Mouse (Mus musculus): Measurements from ENCODE around the gene Glyctk. TPM values are rescaled to one million over a fixed set of nuclear protein-coding genes. Genes with fewer than 3 reads are reported as not detected.
"Not testable (repeated sequence)": the region's sequence is repeated elsewhere in the genome, so short reads cannot be mapped to it uniquely, and the experiment has no call there.

The Glyctk gene
- total RNA-seq, 2 experiments from 2014 or later = 1.7 to 2.1 TPM

GRCm38 (mm10) chr9:106179964-106180363 lies 22.0 kb upstream of the Glyctk start:
- DNase-seq (ENCODE audit: low spot score) = no peak
- intact Hi-C loops (cut with DNase I) = loop anchor here (10.0 kb wide), 1 partner anchor 255 kb away; the partner anchor contains the start of gene Acy1

DNA sequence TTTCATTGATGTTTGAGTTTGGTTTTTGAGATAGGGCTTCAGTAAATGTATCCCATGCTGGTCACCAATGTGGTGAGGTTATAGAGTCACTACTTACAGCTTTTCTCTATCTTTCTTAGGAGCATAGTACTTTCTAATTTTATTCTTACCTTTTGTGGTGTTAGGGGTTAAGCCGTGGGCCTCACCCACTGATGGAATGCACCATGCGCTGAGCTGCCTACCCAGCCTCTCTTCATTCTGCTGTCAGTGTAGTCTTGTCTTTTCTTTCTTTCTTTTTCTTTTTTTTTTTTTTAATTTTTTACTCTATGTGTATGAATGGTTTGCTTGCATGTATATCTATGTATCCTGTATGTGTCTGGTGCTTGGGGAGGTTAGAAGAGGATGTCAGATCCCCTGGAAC lies 21.5 kb upstream of the Glyctk start:
- no peak for DNase-seq (ENCODE audit: low spot score)
- intact Hi-C loops (cut with DNase I) = loop anchor here (10.0 kb wide), 1 partner anchor 255 kb away; the partner anchor contains the start of gene Acy1

DNA sequence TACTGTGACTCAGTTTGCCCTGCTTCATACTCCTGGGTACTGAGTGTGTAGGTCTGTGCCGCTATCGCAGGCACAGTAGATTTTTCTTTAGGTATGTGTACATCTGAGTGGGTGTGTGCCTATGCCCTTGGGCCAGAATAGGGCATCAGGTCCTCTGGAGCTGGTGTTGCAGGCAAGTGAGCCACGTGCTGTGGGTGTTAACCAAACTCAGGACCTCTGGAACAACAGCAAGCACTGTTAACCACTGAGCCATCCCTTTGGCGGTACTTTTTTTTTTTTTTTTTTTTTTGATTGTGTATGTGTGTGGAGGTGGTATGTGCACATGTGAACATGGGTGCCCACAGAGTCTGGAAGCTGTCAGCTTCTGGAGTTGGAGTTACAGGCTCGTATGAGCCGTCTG lies 19.9 kb upstream of the Glyctk start:
- no peak for DNase-seq (ENCODE audit: low spot score)
- intact Hi-C loops (cut with DNase I) = loop anchor here (10.0 kb wide), 1 partner anchor 257 kb away; the partner anchor contains the start of gene Acy1

- DNase-seq (ENCODE audit: low spot score) = no peak
- intact Hi-C loops (cut with DNase I) = loop anchor here (10.0 kb wide), 1 partner anchor 258 kb away; the partner anchor contains the start of gene Acy1
Measured at GRCm38 (mm10) chr9:106176769-106177168, 18.8 kb upstream of the Glyctk start.

GRCm38 (mm10) chr9:106175552-106176200 lies 17.7 kb upstream of the Glyctk start:
- DNase-seq (ENCODE audit: low spot score) = no peak
- intact Hi-C loops (cut with DNase I) = loop anchor here (10.0 kb wide), 1 partner anchor 259 kb away; the partner anchor contains the start of gene Acy1

DNA sequence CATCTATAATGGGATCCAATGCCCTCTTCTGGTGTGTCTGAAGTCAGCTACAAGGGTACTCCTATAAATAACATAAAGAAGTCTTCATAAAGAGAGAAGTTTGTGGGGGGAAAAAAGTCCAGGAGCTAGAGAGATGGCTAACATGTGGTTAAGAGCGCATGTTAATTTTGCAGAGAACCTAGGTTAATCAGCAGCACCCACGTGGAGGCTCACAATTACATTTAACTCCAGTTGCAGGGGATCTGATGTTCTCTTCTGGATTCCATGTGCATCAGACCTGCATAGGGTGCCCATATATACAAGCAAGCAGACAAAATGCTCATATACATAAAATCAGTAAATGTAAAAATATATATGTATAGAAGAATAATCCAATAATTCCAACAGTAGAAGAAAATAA lies 15.4 kb upstream of the Glyctk start:
- DNase-seq (ENCODE audit: low spot score) = no peak
- intact Hi-C loops (cut with DNase I) = loop anchor here (10.0 kb wide), 1 partner anchor 261 kb away; the partner anchor contains the start of gene Acy1

DNA sequence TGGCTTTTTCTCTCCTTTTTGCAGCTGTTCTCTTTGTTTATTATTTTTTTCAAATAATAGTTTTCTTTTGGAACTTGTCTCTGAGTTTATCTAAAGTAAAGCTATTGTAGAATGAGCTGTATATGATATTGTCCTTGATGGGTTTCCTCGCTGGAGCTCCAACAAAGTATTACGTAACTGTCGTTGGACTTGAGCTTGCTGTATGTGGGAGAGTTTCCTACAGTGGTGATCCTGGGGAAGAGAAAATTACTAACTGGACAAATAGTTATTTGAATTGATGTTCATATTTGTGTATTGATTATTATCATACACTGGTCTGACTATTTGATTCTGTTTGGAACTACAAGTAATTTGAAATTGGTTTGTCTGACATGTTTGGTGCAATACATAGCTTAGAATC lies 14.6 kb upstream of the Glyctk start:
- intact Hi-C loops (cut with DNase I) = loop anchor here (10.0 kb wide), 1 partner anchor 262 kb away; the partner anchor contains the start of gene Acy1
- DNase-seq (ENCODE audit: low spot score) = no peak

DNA sequence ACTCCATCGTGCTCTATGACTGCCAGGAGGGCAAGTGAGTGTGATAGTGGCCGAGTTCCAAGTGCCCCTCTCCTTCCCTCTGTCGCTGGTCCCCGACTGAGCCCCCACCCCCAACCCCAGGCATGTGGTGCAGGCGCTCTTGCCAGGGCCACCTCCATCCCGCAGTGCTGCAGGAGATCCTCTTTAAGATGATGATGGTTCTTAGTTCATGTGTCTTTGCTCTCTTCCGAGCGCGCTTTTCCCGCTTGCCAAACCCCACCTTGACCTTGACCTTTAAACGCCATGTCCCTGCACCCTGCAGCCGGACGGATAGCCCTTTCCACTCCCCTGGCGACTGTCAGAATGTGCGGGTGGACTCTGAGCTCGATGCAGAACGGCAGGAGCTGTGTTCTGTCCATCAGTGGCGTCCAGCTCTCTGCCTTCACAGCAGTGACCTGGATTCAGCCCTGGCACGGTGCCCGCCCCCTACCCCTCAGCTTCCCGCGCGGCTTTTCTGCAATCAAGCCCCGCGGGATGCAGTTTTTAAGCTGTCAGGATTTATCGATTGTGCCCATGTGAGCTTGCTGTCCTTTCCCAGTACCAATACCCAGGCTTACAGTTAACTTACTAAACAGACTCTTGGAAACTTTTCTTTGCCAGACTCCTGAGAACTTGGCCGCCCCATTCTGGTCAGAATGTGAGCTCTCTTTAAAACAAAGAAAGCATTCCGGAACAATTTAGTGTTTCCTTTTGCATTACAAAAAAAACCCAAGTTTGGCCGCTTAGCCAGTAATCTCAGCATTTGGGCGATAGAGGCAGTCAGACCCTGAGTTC lies 13.6 kb upstream of the Glyctk start:
- intact Hi-C loops (cut with DNase I) = loop anchor here (2.0 to 10.0 kb wide), 2 partner anchors 27 to 263 kb away; partner anchors contain the start of genes Acy1 and Ppm1m
- peak; percentile 48 for DNase-seq (ENCODE audit: low spot score)

DNA sequence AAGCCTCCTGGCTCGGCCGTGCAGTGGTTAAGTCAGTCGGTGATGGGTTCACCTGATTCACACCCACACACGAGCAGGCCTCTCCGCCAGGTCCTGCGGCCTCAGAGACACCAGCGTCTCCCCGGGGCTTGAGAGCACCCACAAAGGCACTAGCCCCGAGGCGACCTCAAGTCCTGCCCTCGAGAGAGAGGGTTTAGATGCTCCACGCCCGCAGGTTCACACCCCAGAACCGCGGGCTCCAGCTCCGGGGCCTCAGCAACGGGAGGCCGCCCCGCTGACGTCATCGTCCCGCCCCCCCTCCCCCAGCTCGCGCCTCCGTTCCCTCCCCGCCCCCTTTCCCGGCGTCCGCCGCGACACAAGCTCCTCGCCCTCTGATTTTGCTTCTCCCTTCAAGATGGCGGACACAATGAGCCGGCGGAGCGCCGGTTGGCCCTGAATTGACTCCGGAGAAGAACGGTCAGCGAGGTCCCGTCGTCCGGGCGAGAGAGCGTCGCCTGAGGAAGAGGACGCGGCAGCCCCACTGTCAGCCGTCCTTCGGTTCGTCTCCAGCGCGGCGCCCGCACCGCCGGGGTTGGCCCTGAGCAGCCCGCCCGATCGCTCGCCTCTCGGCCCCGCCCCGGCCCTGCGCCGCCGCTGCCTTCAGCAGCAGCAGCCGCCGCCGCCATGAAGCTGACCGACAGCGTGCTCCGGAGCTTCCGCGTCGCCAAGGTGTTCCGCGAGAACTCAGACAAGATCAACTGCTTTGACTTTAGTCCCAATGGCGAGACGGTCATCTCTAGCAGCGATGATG lies 12.8 kb upstream of the Glyctk start, which contains the start of gene Wdr82:
Gene Wdr82 (plus strand): TSS at position 373 of the 790 bp plus-strand sequence.
- peak; percentile 79 for DNase-seq (ENCODE audit: low spot score)
- intact Hi-C loops (cut with DNase I) = loop anchor here (2.0 to 10.0 kb wide), 2 partner anchors 28 to 264 kb away; partner anchors contain the start of genes Acy1 and Ppm1m

DNA sequence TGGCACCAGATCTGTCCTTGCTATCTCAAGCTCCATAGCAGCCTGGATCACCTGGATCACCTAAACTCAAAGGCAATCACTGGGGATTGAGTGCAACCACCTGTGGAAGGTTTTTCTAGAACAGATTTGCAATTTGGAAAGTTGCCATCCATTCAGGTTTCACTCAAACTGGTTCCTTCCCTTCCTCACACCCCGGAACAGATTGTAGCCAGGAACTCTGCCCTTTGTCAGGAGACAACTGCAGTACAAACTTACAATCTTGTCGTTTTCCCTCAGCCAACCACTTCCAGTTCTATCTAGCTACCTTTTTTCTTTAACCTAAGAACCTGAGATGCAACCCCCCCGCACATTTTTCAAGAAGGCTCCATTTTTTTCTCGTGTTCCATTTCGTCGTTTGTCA lies 12.0 kb upstream of the Glyctk start:
- intact Hi-C loops (cut with DNase I) = loop anchor here (2.0 to 10.0 kb wide), 2 partner anchors 29 to 265 kb away; partner anchors contain the start of genes Acy1 and Ppm1m

DNA sequence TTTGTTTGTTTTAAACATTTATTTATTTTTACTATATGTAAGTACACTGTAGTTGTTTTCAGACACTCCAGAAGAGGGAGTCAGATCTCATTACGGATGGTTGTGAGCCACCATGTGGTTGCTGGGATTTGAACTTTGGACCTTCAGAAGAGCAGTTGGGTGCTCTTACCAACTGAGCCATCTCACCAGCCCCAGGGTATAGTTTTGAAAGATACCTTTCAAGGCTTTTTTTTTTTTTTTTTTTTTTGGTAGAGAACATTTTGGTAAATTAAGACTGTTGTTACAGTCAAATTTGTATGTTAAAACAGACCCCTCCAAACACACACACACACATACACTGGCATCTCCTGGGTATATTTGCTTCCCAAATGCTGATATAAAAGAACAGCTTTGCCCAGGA lies 11.1 kb upstream of the Glyctk start:
- intact Hi-C loops (cut with DNase I); DNase-seq (ENCODE audit: low spot score): not testable (repeated sequence)

More for the DNA sequence above, 12.0 kb upstream of the Glyctk start:
- no peak for DNase-seq (ENCODE audit: low spot score)

- DNase-seq (ENCODE audit: low spot score) = no peak
- intact Hi-C loops (cut with DNase I) = no loop called here
Measured at GRCm38 (mm10) chr9:106167703-106168102, 9.8 kb upstream of the Glyctk start.

DNA sequence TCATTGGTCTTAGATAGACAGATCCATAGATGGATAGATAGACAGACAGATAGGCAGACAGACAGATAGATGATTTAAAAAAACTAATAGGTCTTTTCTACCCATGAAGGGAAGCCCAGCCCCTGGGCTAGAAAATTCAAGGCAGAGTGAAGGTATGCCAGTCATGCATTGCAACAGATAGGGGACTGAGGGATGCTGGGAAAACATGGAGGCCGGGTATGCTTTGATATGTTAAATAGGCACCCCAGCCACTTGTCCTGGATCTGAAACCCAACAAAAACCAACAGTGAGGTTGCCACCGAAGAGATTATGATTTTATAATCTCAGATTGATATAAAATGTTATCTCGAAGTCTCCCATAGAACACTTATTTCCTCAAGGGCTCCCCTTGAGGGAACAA lies 9.3 kb upstream of the Glyctk start:
- DNase-seq (ENCODE audit: low spot score) = no peak
- intact Hi-C loops (cut with DNase I) = no loop called here

DNA sequence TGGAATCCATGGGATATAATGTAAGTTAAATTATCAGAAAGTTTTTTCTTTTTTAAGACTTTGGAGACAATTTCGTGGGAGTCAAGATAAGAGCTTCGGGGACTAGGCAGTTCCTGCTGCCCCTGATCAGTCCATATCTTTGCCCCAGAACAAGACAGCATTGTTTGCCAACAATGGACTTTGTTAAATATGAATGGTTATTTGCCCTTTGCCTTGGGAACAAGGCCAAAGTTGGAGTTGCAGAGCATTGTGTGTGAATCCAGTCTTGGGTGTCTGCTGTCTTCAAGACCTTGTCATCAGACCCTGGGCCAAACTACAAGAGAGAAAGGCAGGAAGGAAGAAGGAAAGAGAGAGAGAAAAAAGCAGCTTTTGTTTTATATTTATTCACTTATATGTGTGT lies 8.8 kb upstream of the Glyctk start:
- intact Hi-C loops (cut with DNase I) = no loop called here

GRCm38 (mm10) chr9:106160426-106160825 lies 2.5 kb upstream of the Glyctk start:
- intact Hi-C loops (cut with DNase I) = no loop called here
- no peak for DNase-seq (ENCODE audit: low spot score)

More for the DNA sequence above, 8.8 kb upstream of the Glyctk start:
- no peak for DNase-seq (ENCODE audit: low spot score)

DNA sequence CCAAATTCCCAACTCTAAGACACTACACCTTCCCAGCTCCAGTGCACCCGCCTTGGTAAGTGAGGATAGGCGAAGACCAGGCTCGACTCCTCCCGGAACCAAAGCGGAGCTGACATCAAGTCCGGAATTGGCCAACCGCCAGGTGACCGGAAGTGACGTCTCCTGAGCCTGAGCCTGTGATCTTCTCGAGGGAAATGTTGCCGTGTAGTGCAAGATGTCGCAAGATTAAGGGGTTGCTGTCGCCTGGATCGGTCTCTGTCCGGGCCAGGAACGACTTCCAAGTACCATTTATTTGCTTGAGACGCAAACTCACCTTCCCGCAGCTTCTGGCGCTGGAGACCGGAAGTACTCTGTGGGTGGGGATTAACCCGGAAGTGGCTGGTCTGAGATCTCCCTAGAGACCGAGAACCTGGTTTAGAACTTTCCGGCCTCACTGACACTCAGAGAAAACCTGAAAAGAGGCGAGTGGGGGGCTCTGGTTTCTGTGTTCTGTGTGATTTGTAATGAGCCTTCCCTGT lies 1.9 kb upstream of the Glyctk start:
- intact Hi-C loops (cut with DNase I) = loop anchor here (2.0 to 5.0 kb wide), 2 partner anchors 45 to 117 kb away; no protein-coding TSS in a partner anchor
- DNase-seq (ENCODE audit: low spot score) = peak; percentile 88

DNA sequence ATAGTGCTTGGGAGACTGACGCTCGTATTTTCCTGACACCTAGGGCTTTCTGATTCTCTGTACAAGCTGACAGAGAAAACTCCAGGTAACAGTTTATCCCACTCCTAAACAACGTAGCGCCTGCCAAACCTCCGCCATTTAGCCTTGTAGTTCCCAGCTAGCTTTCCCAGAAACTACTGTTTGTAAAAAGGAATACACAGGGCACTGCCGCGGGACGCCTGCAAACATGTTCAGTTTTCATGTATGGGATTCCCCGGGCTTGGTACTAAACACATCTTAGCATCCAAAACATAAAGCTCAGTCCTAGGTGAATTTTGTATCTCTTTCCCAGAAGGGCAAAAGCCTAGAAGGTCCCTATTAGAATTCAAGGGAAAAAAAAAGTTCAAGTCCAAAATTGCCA lies 1.3 kb upstream of the Glyctk start:
- no peak for DNase-seq (ENCODE audit: low spot score)
- intact Hi-C loops (cut with DNase I) = loop anchor here (2.0 to 5.0 kb wide), 2 partner anchors 46 to 118 kb away; no protein-coding TSS in a partner anchor

DNA sequence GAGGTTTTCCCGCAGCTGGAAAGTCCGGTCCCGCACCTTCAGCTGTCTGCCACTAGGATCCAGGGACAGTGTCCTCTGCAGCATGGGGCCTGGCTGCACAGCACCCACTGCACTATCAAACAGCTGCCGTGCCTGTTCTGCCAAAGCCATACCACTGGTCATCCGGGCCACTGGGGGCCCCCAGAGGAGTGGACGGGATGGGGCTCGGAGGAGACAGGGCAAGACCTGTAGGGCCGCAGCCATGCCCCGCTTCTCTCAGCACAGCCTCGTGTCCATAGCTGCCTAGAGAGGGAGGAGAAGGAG lies 364 bp downstream of the Glyctk start:
- DNase-seq (ENCODE audit: low spot score) = no peak
- intact Hi-C loops (cut with DNase I) = loop anchor here (5.0 kb wide), 1 partner anchor 120 kb away; no protein-coding TSS in a partner anchor

DNA sequence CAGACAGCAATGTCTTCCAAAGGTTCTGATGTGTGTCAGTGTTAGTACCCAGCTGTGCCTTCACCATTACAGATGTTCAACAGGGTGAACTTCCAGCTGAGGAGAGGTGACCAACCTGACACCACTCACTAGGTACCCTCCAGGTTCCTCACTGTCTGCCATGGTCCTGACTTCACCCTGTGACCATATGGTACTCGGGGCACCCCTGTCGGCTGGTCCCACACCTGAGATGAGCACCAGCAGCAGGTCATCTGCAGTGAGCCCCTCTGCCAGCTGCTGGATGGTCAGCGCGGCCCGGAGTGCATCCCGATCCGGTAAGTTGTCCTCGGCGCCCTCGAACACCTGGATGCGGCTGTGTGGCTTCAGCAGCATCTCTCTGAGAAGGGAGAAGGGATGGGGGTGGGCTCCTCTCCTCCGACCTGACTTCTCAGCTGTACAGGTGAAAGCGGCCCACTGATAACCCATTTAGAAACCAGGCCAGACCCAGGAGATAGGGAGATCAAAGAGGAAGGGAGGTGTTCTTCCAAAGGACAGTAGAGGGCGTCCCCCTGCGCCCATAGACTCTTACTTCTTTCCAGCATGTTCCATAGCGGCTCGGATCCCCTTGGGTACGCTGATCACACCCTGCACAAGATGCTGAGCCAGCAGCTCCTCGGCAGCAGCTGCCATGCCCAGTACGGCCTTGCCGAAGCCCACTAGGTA lies 866 bp downstream of the Glyctk start:
- intact Hi-C loops (cut with DNase I) = loop anchor here (5.0 kb wide), 1 partner anchor 120 kb away; no protein-coding TSS in a partner anchor

More for the DNA sequence above, 866 bp downstream of the Glyctk start:
- DNase-seq (ENCODE audit: low spot score) = no peak

Measured in heart, postnatal 25 days (tissue).